Mouse (Mus musculus) heart, embryonic 13.5 days (tissue): ENCODE measurements around the gene Eid2. TPM values are rescaled to one million over a fixed set of nuclear protein-coding genes. Genes with fewer than 3 reads are reported as not detected.

ENCODE experiments used
- ATAC-seq: fragments of 200-750 bp; cut with Nextera tagmentation; 2 replicates; pipeline ENCODE4 v1.8.0; 2017; ENCODE audit warnings: moderate TSS enrichment; ENCODE audit not compliant: insufficient number of reproducible peaks, low FRiP score, low TSS enrichment; ENCODE audit errors: extremely low read depth
- H3K27ac ChIP-seq: fragments of 300-500 bp; sonication (generic); replicated peaks from 2 replicates; pipeline ENCODE4 v1.5.1; 2015; ENCODE audit warnings: moderate library complexity, mild to moderate bottlenecking, inconsistent platforms
- H3K27me3 ChIP-seq: fragments of 300-500 bp; sonication (generic); replicated peaks from 2 replicates; pipeline ENCODE4 v1.6.1; 2015; ENCODE audit warnings: mild to moderate bottlenecking, inconsistent platforms
- H3K36me3 ChIP-seq: fragments of 300-500 bp; sonication (generic); 2 replicates; pipeline ENCODE4 v1.6.1; 2015; ENCODE audit warnings: mild to moderate bottlenecking, inconsistent platforms
- H3K4me1 ChIP-seq: fragments of 300-500 bp; sonication (generic); 2 replicates; pipeline ENCODE4 v1.6.1; 2015; ENCODE audit warnings: inconsistent platforms
- H3K4me2 ChIP-seq: fragments of 300-500 bp; sonication (generic); 2 replicates; pipeline ENCODE4 v1.6.1; 2015; ENCODE audit warnings: inconsistent platforms, mild to moderate bottlenecking, moderate library complexity
- H3K4me3 ChIP-seq: fragments of 300-500 bp; sonication (generic); 2 replicates; pipeline ENCODE4 v1.5.1; 2015; ENCODE audit warnings: moderate library complexity, mild to moderate bottlenecking, inconsistent platforms
- H3K9ac ChIP-seq: fragments of 300-500 bp; sonication (generic); 2 replicates; pipeline ENCODE4 v1.6.1; 2015; ENCODE audit warnings: inconsistent platforms, mild to moderate bottlenecking, moderate library complexity
- H3K9me3 ChIP-seq: fragments of 300-500 bp; sonication (generic); 2 replicates; pipeline ENCODE4 v1.6.1; 2016; ENCODE audit warnings: inconsistent platforms
- WGBS: fragments of 180-500 bp; shearing (Covaris S2); methylation state at CpG from one replicate; pipeline ENCODE4 v1.1.7; 2015; ENCODE audit warnings: mixed read lengths; 5-methylcytosine and 5-hydroxymethylcytosine counted together
- polyA plus RNA-seq: library from polyadenylated mRNA; unstranded; fragments of >200 nt; fragmentation: Nextera tagmentation; extraction: Ambion mirVana; gene quantifications from 2 replicates; pipeline ENCODE4 v1.2.1, GENCODE M21; 2015

The Eid2 gene
- polyA plus RNA-seq, 1 experiment from 2014 or later = 1.1 TPM

DNA sequence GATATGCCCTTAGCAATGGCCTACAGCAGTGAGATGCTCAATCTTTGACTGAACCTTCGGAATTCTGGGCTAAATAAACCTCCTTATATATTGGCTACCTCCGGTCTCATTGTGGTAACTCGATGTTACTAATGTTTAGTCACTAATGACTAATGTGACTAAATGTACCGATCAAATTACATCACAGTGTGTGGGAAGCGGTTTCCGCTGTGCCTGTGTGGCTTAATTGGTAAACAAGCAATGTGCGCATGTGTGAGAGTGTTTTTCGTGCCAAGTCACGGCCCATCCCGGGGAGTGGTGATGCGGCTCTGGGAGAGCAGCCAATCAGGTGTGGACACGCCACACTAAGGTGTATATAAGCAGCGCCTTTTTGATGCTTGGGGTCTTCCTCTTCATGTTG, 2.3 kb upstream of the Eid2 start:
- no peak overlapping the region for H3K9ac ChIP-seq
- H3K27me3 ChIP-seq = no peaks in the 10 kb centered on the region; the same call in 1 of the 2 replicates
- no peak overlapping the region for H3K4me3 ChIP-seq
- no peaks in the 10 kb centered on the region for H3K9me3 ChIP-seq
- peaks cover 11% of the 10 kb centered on the region for H3K4me1 ChIP-seq
- no peak overlapping the region for H3K4me2 ChIP-seq
- ATAC-seq = no peak
- WGBS = 81% methylated on average over 13 of the region's 13 CpGs
- H3K27ac ChIP-seq = no peak overlapping the region
- peaks cover 14% of the 10 kb centered on the region for H3K36me3 ChIP-seq

GRCm38 (mm10) chr7:28268042-28268531, 406 bp downstream of the Eid2 start:
- H3K27ac ChIP-seq = peak overlapping the region; percentile 86
- H3K9ac ChIP-seq = peak overlapping the region; percentile 98
- under 1% methylated on average over 50 of the region's 62 CpGs for WGBS
- ATAC-seq = peak; percentile 35; the same call in 1 of the 2 replicates
- H3K4me2 ChIP-seq = peak overlapping the region; percentile 90
- peaks cover 34% of the 10 kb centered on the region for H3K36me3 ChIP-seq
- H3K4me3 ChIP-seq = peak overlapping the region; percentile 92
- peaks cover 11% of the 10 kb centered on the region for H3K4me1 ChIP-seq
- no peaks in the 10 kb centered on the region for H3K9me3 ChIP-seq
- no peaks in the 10 kb centered on the region for H3K27me3 ChIP-seq

DNA sequence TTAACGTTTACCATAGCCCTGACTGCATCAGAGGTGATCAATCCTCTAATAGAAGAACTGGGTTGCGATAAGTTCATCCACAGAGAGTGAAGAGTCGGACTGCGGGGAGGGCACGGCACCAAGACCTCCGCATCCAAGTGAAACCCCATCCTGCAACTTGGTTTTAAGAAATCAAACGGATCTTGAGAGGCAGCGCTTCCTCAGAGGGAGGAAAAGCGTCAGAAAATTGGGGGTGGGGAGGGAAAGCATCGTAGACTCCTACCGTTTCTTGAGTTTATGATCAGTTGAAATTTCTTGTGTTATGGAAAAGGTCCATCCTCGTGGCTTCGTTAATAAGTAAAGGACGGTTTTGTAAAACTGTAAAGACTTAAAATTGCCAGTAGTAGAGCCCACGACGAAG, 895 bp downstream of the Eid2 start:
- 30% methylated on average over 16 of the region's 16 CpGs for WGBS
- Histone ChIP-seq H3K27ac (peak overlapping the region; percentile 86), H3K9me3 (no peaks in the 10 kb centered on the region), H3K9ac (peak overlapping the region; percentile 98), H3K4me3 (peak overlapping the region; percentile 92), H3K27me3 (no peaks in the 10 kb centered on the region), H3K4me2 (peak overlapping the region; percentile 90), H3K36me3 (peaks cover 38% of the 10 kb centered on the region), H3K4me1 (peaks cover 11% of the 10 kb centered on the region)
- ATAC-seq = no peak

GRCm38 (mm10) chr7:28269355-28269754, 1.7 kb downstream of the Eid2 start:
- 91% methylated on average over 12 of the region's 12 CpGs for WGBS
- H3K9me3 ChIP-seq = no peaks in the 10 kb centered on the region
- H3K4me1 ChIP-seq = peaks cover 11% of the 10 kb centered on the region
- no peak overlapping the region for H3K4me3 ChIP-seq
- H3K27me3 ChIP-seq = no peaks in the 10 kb centered on the region
- H3K4me2 ChIP-seq = no peak overlapping the region
- no peak overlapping the region for H3K9ac ChIP-seq
- no peak for ATAC-seq
- no peak overlapping the region for H3K27ac ChIP-seq
- H3K36me3 ChIP-seq = peaks cover 38% of the 10 kb centered on the region

GRCm38 (mm10) chr7:28271761-28272160, 4.1 kb downstream of the Eid2 start:
- H3K9me3 ChIP-seq = no peaks in the 10 kb centered on the region
- no peak for ATAC-seq

DNA sequence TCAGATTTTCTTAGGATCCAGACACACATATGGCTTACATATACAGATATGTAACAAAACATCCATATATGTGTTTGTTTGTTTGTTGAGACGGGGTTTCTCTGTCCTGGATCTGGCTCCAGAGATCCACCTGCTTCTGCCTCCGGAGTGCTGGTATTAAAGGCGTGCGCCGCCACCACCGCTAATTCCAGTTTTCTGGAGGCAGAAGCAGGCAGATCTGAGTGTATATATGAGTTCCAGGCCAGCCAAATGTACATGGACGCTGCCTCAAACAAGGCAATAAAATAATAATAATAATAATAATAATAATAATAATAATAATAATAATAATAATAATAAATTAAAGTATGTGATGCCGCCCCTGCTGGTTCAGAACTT, 9.5 kb downstream of the Eid2 start:
- Histone ChIP-seq H3K4me1 (peaks cover 8% of the 10 kb centered on the region), H3K4me2 (no peak overlapping the region), H3K9me3 (no peaks in the 10 kb centered on the region), H3K27me3 (no peaks in the 10 kb centered on the region), H3K4me3 (no peak overlapping the region), H3K9ac (no peak overlapping the region), H3K36me3 (peaks cover 11% of the 10 kb centered on the region), H3K27ac (no peak overlapping the region)
- no peak for ATAC-seq
- WGBS = 55% methylated on average over 8 of the region's 8 CpGs

More at GRCm38 (mm10) chr7:28271761-28272160, 4.1 kb downstream of the Eid2 start:
- 64% methylated on average over 3 of the region's 3 CpGs for WGBS
- Histone ChIP-seq H3K4me3 (no peak overlapping the region), H3K27me3 (no peaks in the 10 kb centered on the region), H3K9ac (no peak overlapping the region), H3K36me3 (peaks cover 38% of the 10 kb centered on the region), H3K4me1 (peaks cover 11% of the 10 kb centered on the region), H3K27ac (no peak overlapping the region), H3K4me2 (no peak overlapping the region)

DNA sequence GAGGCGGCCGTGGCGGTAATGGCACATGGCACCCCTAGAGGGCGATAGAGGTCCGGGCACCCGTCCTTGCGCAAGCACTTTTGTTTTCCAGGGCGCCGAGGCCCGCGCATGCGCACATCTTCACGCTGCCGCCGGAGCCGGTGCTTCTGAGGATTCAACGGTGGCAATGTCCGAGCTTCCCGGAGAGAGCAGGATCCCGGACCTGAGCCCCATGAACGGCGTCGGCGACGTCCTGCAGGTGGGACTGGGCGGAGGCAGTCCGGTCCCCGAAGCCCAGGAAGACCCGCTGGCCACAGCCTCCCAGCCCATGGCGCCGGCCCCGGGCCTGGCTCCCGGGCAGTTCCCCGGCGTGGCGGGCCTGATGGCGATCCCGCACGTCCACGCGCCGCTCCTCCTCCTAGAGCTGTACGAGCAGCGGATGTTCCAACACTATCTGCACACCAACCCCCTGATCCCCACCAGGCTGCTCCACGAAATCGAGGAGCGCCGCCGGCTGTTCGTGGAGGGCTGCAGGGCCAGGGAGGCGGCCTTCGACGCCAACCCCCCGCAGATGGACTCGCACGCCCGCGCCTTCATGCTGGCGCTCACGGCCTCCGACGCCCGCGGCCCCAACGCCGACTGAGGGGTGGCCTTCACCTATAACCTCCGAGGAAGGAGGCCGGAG, 10.1 kb downstream of the Eid2 start, which contains the start of gene Eid2b:
Eid2b (plus strand) TSS at position 125 of the 664 bp plus-strand sequence.
- peak; percentile 45; the same call in 1 of the 2 replicates for ATAC-seq
- 2% methylated on average over 68 of the region's 68 CpGs for WGBS
- Histone ChIP-seq H3K27ac (peak within 1 kb of the TSS; percentile 61), H3K36me3 (peaks cover 6% of the 10 kb centered on the region), H3K27me3 (no peaks in the 10 kb centered on the region), H3K4me3 (peak within 1 kb of the TSS; percentile 72), H3K9ac (peak within 1 kb of the TSS; percentile 92), H3K4me2 (peak within 1 kb of the TSS; percentile 83), H3K9me3 (no peaks in the 10 kb centered on the region), H3K4me1 (peaks cover 8% of the 10 kb centered on the region)

DNA sequence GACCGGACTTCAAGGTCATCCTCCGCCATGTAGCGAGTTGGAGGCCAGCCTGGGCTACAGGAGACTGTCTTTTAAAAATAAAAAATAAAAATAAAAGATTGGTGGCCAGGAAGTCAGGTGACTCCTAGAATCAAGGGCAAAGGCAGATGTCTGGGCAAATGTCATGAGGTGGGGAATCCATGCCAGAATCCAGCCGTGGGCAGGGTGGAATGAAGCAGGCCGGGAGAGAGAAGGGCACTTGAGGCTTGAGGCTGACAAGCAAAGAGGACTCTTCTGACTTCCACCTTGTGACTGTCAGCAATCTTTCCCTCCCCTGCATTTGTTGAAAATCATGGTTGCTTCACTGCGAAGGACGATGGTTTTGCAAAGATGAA, 10.6 kb downstream of the Eid2 start:
- H3K27ac ChIP-seq = 0 out of 2 replicates have a peak overlapping the region, but pooled peaks have one; percentile 61
- no peak for ATAC-seq
- peak overlapping the region; percentile 72 for H3K4me3 ChIP-seq
- 75% methylated on average over 7 of the region's 7 CpGs for WGBS
- peak overlapping the region; percentile 92 for H3K9ac ChIP-seq
- H3K27me3 ChIP-seq = no peaks in the 10 kb centered on the region
- H3K4me2 ChIP-seq = peak overlapping the region; percentile 83
- peaks cover 8% of the 10 kb centered on the region for H3K4me1 ChIP-seq
- H3K36me3 ChIP-seq = peaks cover 2% of the 10 kb centered on the region
- no peaks in the 10 kb centered on the region for H3K9me3 ChIP-seq

GRCm38 (mm10) chr7:28280630-28281029, 12.9 kb downstream of the Eid2 start:
- H3K36me3 ChIP-seq = no peaks in the 10 kb centered on the region
- peaks cover 8% of the 10 kb centered on the region for H3K4me1 ChIP-seq
- H3K4me2 ChIP-seq = no peak overlapping the region
- H3K27ac ChIP-seq = no peak overlapping the region
- H3K4me3 ChIP-seq = no peak overlapping the region
- H3K9me3 ChIP-seq = no peaks in the 10 kb centered on the region
- ATAC-seq = no peak
- H3K27me3 ChIP-seq = no peaks in the 10 kb centered on the region
- WGBS = 67% methylated on average over 7 of the region's 7 CpGs
- H3K9ac ChIP-seq = no peak overlapping the region

- Histone ChIP-seq H3K9me3 (no peaks in the 10 kb centered on the region), H3K36me3 (no peaks in the 10 kb centered on the region), H3K9ac (peak overlapping the region; percentile 58; the same call in 1 of the 2 replicates), H3K4me2 (peak overlapping the region; percentile 69), H3K27ac (no peak overlapping the region), H3K4me3 (peak overlapping the region; percentile 45), H3K4me1 (peaks cover 17% of the 10 kb centered on the region), H3K27me3 (peaks cover 89% of the 10 kb centered on the region)
- WGBS = under 1% methylated on average over 18 of the region's 18 CpGs
- ATAC-seq = no peak
Measured at GRCm38 (mm10) chr7:28290165-28290564, 22.5 kb downstream of the Eid2 start.

- Histone ChIP-seq H3K4me3 (peak within 1 kb of the TSS; percentile 45), H3K27ac (no peak within 1 kb of the TSS), H3K4me2 (peak within 1 kb of the TSS; percentile 69), H3K9ac (peak within 1 kb of the TSS; percentile 58), H3K36me3 (no peaks in the 10 kb centered on the region), H3K4me1 (peaks cover 17% of the 10 kb centered on the region), H3K9me3 (no peaks in the 10 kb centered on the region), H3K27me3 (peaks cover 97% of the 10 kb centered on the region)
- under 1% methylated on average over 52 of the region's 52 CpGs for WGBS
- no peak for ATAC-seq
Measured at GRCm38 (mm10) chr7:28290638-28291590, 23.2 kb downstream of the Eid2 start, which contains the start of gene Selenov. Gene Selenov (minus strand): TSS chr7:28291186.
